Mouse (Mus musculus) liver, adult 2 months (tissue): Measurements from ENCODE around the gene Ikbip. TPM values are rescaled to one million over a fixed set of nuclear protein-coding genes. Genes with fewer than 3 reads are reported as not detected.

Source experiments
- DNase-seq: peaks from one replicate; pipeline ENCODE4 v3.0.0-alpha.2; 2011; ENCODE audit warnings: low read depth, low spot score; ENCODE audit errors: extremely low read depth
- H3K27ac ChIP-seq: fragments of 200-500 bp; replicated peaks from 2 replicates; pipeline ENCODE4 v1.5.1; 2012; ENCODE audit warnings: low read depth, mild to moderate bottlenecking, control low read depth, inconsistent platforms, low read length; ENCODE audit not compliant: insufficient read depth
- H3K27me3 ChIP-seq: fragments of 200-500 bp; 2 replicates; pipeline ENCODE4 v1.6.1; 2012; ENCODE audit warnings: mild to moderate bottlenecking, moderate library complexity, low read length, inconsistent platforms; ENCODE audit not compliant: control insufficient read depth, insufficient read depth
- H3K36me3 ChIP-seq: fragments of 200-500 bp; 2 replicates; pipeline ENCODE4 v1.6.1; 2012; ENCODE audit warnings: low read length, inconsistent platforms; ENCODE audit not compliant: control insufficient read depth, insufficient read depth
- H3K4me1 ChIP-seq: fragments of 200-500 bp; 2 replicates; pipeline ENCODE4 v1.6.1; 2011; ENCODE audit warnings: low read length; ENCODE audit not compliant: control insufficient read depth, insufficient read depth
- H3K4me3 ChIP-seq: fragments of 200-500 bp; 2 replicates; pipeline ENCODE4 v1.5.1; 2011; ENCODE audit warnings: low read depth, mild to moderate bottlenecking, control low read depth, low read length, moderate library complexity; ENCODE audit not compliant: insufficient read depth
- H3K79me2 ChIP-seq: fragments of 200-500 bp; 2 replicates; pipeline ENCODE4 v1.6.1; 2012; ENCODE audit warnings: inconsistent platforms, mild to moderate bottlenecking, low read length, moderate library complexity; ENCODE audit not compliant: control insufficient read depth, insufficient read depth
- H3K9ac ChIP-seq: fragments of 200-500 bp; 2 replicates; pipeline ENCODE4 v1.6.1; 2012; ENCODE audit warnings: low read depth, mild to moderate bottlenecking, control low read depth, inconsistent platforms, low read length
- CTCF ChIP-seq: fragments of 200-500 bp; IDR thresholded peaks from 2 replicates; pipeline ENCODE4 v1.5.1; 2011; ENCODE audit warnings: low read depth, low read length, control low read depth
- POLR2A ChIP-seq: fragments of 200-500 bp; IDR thresholded peaks from 2 replicates; pipeline ENCODE4 v1.6.1; 2011; ENCODE audit warnings: low read length, control low read depth; ENCODE audit not compliant: insufficient read depth; ENCODE audit errors: extremely low read depth
- WGBS: fragments of 180-500 bp; shearing (Covaris S2); methylation state at CpG from one replicate; pipeline ENCODE4 v1.1.7; 2018; 5-methylcytosine and 5-hydroxymethylcytosine counted together
- polyA plus RNA-seq: library from polyadenylated mRNA; depleted of rRNA; stranded (reverse); fragments of >200 nt; gene quantifications from 2 replicates; pipeline ENCODE4 v1.2.3, GENCODE M21; 2012; rRNA removed
- total RNA-seq: library from RNA; depleted of rRNA; stranded (reverse); fragments of >200 nt; gene quantifications from 2 replicates; pipeline ENCODE4 v1.2.3, GENCODE M21; 2014; rRNA removed

Gene Ikbip
- total and polyA plus RNA-seq, 2 experiments = 0.38 to 6.9 TPM

DNA sequence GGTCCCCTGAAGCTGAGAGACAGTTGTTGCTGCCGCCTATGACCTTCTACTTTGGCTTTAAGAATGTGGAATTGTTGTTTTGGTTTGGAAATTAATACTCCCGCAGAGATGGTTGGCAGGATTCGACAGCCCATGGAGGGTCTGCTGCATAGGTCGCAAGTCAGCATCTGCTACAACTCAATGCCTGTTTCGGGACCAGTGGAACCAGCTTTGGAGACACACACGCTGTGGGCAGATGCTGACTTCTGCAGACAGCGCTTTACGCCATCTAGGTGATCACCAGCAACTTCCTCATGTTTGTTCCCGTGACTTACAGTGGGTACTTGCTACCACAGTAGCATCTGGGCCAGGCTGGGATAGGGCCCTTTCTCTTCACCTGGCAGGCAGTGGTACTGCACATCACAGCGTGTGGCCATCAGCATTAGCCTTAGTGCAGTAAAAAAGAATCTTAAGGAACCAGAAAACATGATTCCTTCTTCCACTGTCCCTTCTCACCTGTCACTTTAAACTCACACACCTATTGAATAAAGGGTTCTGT lies 60.0 kb downstream of the Ikbip start:
- H3K4me1 ChIP-seq = no peaks in the 10 kb centered on the region
- TF ChIP-seq CTCF (no peak), POLR2A (no peak)
- H3K27ac ChIP-seq = no peak overlapping the region
- no peak overlapping the region for H3K4me3 ChIP-seq
- no peak for DNase-seq
- no peaks in the 10 kb centered on the region for H3K79me2 ChIP-seq
- peaks cover 15% of the 10 kb centered on the region for H3K36me3 ChIP-seq
- WGBS = 74% methylated on average over 10 of the region's 10 CpGs
- no peak overlapping the region for H3K9ac ChIP-seq
- H3K27me3 ChIP-seq = no peaks in the 10 kb centered on the region

- 61% methylated on average over 18 of the region's 18 CpGs for WGBS
- Histone ChIP-seq H3K4me3 (no peak overlapping the region), H3K9ac (no peak overlapping the region), H3K79me2 (no peaks in the 10 kb centered on the region), H3K4me1 (no peaks in the 10 kb centered on the region), H3K36me3 (peaks cover 18% of the 10 kb centered on the region), H3K27ac (no peak overlapping the region), H3K27me3 (no peaks in the 10 kb centered on the region)
- TF ChIP-seq CTCF (peak; percentile 12; the same call in 1 of the 2 replicates), POLR2A (no peak)
- DNase-seq = no peak
Measured at GRCm38 (mm10) chr10:91143313-91144230, 60.8 kb downstream of the Ikbip start.

DNA sequence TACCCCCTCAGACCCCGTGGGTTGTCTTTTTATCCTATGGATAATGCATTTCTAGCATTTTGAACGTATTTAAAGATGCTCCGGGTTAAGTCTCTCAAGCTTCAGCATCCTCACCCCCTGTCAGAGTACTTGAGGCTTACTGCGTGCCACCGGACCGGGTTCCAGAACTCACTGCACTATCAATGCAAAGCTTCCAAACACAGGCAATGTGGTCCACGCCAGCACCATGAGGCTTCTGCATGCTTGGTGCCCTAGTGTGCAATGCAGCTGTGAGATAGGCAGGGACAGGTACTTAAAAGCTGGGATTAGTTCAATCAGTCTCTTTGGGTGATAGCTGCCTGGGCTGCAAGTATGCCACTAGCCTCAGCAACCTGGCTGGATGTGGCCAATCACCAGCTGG lies 62.7 kb downstream of the Ikbip start:
- TF ChIP-seq CTCF (no peak), POLR2A (no peak)
- H3K79me2 ChIP-seq = no peaks in the 10 kb centered on the region

More for the DNA sequence above, 62.7 kb downstream of the Ikbip start:
- WGBS = 98% methylated on average over 7 of the region's 7 CpGs
- Histone ChIP-seq H3K4me3 (no peak overlapping the region), H3K36me3 (peaks cover 33% of the 10 kb centered on the region), H3K9ac (no peak overlapping the region), H3K4me1 (no peaks in the 10 kb centered on the region), H3K27ac (no peak overlapping the region), H3K27me3 (no peaks in the 10 kb centered on the region)
- no peak for DNase-seq

Other genes with a start within 250 kb of the Ikbip start
- gene Apaf1, start 170 bp upstream of the Ikbip start, total RNA-seq = 3.1 and 3.4 TPM in 2 replicates
- 0.80 and 1.6 TPM in 2 replicates for gene Apaf1, start 170 bp upstream of the Ikbip start, polyA plus RNA-seq
- gene Slc25a3, start 41.1 kb downstream of the Ikbip start, total RNA-seq = 222 and 288 TPM in 2 replicates
- 269 and 371 TPM in 2 replicates for gene Slc25a3, start 41.1 kb downstream of the Ikbip start, polyA plus RNA-seq
- 38.4 and 43.3 TPM in 2 replicates for gene Tmpo, start 98.4 kb downstream of the Ikbip start, total RNA-seq
- 10.7 and 12.1 TPM in 2 replicates for gene Tmpo, start 98.4 kb downstream of the Ikbip start, polyA plus RNA-seq